Mouse (Mus musculus) thymus, postnatal 25 days (tissue): ENCODE results near the gene Ptpn14.
A peak's percentile ranks its signal among the peaks of the same experiment; 100 is the strongest.

Experiments
- DNase-seq: peaks from one replicate; pipeline ENCODE4 v3.0.0; 2022

The Ptpn14 gene

GRCm38 (mm10) chr1:189817810-189818209 is 89.7 kb downstream of the Ptpn14 start:
- DNase-seq = no peak

DNA sequence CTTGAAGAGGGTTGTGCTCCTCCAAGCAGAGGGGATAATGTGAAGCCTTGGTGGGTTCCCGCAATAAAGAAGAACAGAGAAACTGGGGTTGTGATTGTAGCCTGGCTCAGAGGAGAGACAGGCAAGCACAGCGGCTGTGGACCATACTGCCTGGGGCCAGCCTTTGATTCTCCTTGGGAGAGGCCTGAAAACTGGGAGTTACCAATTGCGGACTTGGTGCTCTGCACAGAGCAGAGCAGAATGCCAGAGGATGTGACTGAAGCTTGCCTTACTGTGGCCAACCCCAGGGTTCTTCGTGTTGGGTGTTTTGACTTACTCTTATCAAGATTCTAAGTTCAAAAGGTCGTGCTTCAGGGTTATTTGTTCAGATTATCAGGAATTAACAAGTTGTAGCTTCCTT is 92.0 kb downstream of the Ptpn14 start:
- no peak for DNase-seq

DNA sequence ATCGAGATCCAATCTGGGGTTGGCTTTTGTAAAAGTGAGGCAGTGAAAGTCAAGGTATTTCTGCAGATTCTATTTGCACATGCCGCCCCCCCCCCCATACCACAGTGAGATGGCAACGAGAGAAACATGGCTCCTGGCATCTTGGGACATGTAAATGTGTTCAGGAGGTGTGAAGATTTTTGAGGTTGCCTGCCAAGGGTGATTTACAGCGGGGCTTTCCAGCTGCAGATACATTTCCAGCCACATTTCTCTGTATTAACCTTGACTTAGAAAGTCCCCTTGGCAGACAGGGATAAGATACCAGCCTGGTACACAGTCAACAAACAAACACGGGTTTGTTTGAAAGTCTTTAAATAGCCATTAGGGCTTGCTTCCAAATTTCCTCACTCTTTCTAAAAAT is 96.4 kb downstream of the Ptpn14 start:
- no peak for DNase-seq

DNA sequence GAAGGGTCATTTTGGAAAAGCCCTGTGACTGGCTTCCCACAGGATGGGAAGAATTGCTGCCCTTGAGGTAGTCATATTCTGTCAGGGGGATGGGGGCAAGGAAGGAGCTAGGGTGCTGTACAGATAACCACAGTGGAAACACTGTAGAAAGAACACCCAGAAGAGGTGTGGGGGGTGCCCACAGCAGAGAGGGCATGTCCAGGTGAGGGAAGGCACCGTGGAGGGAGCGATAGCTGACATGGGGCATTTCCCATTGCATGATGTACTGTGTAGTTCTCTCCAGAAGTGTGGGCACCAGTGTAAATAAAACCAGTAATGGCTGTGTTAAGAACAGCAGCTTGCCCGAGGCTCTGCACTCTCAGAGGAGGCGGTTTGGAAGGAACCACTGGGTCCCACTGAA is 102.3 kb downstream of the Ptpn14 start:
- DNase-seq = no peak

DNA sequence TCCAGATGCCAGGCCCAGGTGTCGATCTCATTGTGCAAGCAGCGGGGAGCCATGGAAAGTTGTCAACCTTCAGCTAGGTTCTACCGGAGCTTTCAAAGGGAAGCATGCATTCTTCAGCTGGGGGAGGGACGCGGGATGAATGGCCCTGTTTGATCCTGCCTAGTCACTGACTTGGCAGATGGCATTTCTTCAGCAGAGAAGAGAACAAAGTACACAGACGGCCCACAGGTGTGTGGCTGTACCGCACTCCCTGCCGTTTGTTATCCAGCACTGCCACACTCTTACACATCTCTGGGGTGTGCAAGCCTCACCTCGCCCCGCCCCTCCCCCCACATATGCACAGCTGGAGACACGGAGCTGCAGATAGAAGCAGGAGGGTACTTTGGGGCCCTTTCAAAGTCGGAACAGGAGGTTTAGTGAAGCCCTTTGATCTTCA is 102.7 kb downstream of the Ptpn14 start:
- peak; percentile 91 for DNase-seq

GRCm38 (mm10) chr1:189833351-189833750 is 105.3 kb downstream of the Ptpn14 start:
- DNase-seq = no peak

- DNase-seq = no peak
Measured at GRCm38 (mm10) chr1:189834166-189834565, 106.1 kb downstream of the Ptpn14 start.

DNA sequence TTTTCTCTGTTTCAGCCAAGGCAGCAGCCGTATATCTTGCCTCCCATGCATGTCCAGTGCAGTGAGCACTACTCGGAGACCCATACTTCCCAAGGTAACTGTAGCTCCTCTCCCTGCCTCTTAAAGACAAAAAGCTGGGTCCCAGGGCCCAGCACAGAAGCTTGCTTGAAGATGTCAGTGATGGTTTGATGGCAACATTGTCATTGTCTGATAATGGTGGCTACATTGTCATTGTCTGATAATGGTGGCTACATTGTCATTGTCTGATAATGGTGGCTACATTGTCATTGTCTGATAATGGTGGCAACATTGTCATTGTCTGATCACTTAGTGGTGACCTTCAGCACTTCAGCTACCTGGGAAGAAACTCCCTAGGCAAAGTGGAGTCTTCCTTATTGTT is 118.3 kb downstream of the Ptpn14 start:
- DNase-seq = no peak

- DNase-seq = no peak
Measured at GRCm38 (mm10) chr1:189849550-189849949, 121.5 kb downstream of the Ptpn14 start.

DNA sequence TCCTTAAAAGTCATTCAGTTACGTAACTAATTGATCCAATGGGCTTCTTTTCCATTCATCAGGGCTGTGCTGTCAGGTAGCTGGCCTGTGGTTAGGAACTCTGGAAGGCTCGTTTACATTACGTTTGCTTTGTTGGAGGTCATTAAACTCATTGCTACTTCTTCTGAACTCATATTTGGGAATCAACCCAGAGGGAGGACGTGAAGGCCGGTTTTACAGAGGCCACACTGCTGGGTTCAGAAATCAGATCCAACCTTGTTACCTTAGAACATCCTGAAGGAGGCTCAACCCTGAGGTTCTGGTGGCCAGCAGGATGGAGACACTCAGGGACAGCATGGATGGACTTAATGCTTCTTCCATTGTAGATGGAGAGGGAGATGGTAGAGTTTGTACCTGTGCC is 124.0 kb downstream of the Ptpn14 start:
- DNase-seq = no peak

GRCm38 (mm10) chr1:189852456-189852855 is 124.4 kb downstream of the Ptpn14 start:
- DNase-seq = no peak

DNA sequence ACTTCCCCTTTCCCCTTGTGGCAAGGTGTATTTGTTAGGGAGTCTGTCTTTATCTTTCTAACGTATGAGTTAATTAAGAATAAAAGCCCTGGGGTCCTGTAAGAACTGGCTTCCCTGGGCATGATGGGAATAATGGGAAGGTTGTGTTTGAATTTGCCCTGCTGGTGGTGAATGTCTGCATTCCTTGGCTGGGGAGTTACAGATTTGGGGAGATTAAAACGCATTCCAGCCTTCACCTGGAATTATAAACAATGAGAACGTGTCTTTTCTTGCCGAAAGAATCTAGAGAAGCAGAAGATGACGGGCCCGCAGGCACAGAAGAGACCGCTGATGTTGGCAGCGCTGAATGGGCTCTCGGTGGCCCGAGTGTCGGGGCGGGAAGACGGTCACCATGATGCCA is 126.6 kb downstream of the Ptpn14 start:
- DNase-seq = no peak

GRCm38 (mm10) chr1:189855739-189856138 is 127.7 kb downstream of the Ptpn14 start:
- DNase-seq = peak; percentile 31

DNA sequence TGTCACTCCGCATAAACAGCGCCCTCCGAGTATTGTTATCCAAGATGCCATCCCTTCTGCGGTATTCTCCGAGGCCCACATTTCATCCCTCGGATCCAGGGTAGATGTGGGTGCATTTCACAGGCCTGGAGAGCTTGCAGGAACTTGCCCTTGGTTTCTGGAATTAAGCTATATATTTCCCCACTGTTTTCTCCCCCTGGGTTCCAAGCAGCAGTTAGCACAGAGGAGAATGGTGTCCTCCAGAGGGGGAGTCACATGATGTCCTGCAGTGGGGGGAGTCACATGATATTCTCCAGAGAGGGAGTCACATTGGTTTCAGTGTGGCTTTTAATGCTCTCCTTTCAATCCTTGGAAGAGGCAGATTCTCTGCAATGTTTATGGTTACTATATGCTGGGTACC is 130.3 kb downstream of the Ptpn14 start:
- no peak for DNase-seq

GRCm38 (mm10) chr1:189860112-189860941 is 132.3 kb downstream of the Ptpn14 start:
- DNase-seq = peak; percentile 63

GRCm38 (mm10) chr1:189860942-189861315 is 132.9 kb downstream of the Ptpn14 start:
- DNase-seq = no peak

DNA sequence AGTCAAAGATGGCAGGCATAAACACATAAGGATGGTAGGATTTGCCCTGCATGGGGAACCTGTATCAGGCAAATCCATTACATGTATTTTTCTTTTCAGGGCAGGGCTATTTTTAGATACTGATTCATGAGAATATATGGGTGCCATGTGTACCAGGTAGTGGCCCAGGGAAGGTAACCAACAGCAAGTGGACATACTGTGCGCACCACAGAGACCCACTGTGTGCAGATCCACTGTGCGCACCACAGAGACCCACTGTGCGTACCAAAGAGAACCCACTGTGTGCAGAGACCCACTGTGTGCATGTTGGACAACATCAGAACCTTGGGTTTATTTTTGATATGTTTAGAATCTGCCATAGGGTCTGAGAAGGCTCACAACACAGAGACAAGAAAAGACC is 135.7 kb downstream of the Ptpn14 start:
- DNase-seq = no peak

GRCm38 (mm10) chr1:189864301-189864700 is 136.2 kb downstream of the Ptpn14 start:
- DNase-seq = no peak

DNA sequence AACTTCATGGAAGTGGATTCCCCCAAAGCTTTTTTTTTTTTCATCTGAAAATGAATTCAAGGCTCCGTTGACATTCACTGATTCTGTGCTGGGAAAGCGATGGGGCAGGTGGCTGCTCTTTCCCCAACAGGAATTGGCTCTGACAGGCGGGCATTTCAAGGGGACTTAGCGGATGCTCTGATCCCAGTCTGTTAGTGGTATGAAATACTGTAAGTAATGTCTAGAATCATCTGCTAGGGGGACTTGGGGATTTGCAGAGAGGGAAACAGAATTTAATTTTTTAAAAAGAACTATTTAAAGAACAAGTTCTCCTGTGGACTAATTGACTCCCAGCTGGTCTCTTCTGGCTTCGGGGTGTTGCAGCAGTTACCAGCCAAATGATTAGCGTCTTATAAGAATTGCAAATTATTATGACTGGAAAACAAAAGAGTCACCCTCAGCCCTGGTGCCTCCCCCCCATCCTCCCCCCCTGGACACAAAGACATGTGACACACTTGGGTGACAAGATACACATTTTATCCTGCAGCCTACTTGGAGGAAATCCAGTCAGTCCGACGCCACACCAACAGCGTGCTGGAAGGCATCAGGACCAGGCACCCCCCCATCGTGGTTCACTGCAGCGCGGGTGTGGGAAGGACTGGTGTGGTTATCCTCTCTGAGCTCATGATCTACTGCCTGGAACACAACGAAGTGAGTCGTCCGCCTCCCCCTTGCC is 136.9 kb downstream of the Ptpn14 start:
- no peak for DNase-seq

DNA sequence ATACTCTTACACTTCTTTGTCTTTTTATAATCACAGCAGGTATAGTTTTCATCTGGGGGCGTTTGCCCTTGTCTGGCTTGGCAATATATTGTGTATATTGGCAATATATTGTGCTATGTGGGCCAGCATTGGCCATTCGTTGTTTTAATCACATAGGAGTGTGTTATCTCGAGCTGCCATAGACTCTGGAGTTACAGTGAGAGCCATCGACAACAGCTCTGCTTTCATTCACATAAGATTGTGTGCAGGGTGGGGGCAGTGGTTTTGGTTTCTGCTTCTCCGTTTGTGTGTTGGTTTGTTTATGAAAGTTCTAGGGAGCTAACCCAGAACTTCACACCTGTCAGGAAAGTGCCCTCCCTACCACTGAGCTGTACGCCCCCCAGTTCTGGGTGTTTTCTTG is 138.6 kb downstream of the Ptpn14 start:
- no peak for DNase-seq

DNA sequence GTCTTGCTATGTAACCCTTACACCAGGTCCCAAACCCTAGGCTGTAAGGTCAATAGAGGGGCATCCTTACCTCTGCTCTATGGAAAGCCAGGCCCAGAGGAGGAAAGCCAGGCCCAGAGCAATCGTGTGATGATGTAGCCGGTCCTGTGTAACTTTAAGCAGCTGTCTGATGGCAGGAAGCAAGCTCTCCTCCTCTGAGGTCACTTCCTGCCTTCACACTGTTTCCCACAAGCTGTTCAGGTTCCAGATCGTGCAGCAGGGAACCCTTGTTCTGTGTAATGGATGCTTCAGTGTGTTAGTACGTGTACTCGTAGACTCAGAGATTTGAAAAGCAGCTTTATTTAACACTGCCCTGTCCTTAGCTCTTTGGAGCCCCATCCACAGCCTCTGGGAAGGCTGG is 139.0 kb downstream of the Ptpn14 start:
- DNase-seq = peak; percentile 63

GRCm38 (mm10) chr1:189867497-189867896 is 139.4 kb downstream of the Ptpn14 start:
- no peak for DNase-seq

- DNase-seq = no peak
Measured at GRCm38 (mm10) chr1:189868036-189868435, 140.0 kb downstream of the Ptpn14 start.

- DNase-seq = no peak
Measured at GRCm38 (mm10) chr1:189869651-189870270, 141.7 kb downstream of the Ptpn14 start.
